Mouse (Mus musculus) spleen, adult 2 months (tissue): Measurements from ENCODE around the gene Ctsf. TPM values are rescaled to one million over a fixed set of nuclear protein-coding genes. Genes with fewer than 3 reads are reported as not detected.

Source experiments
- DNase-seq, 2 experiments: peaks; one replicate each; pipeline versions ENCODE4 v3.0.0 to v3.0.0-alpha.2; 2012 to 2021; ENCODE audit warnings: low spot score in 2 of 2, low read depth in 1 of 2
- H3K27ac ChIP-seq: fragments of 200-500 bp; 2 replicates; pipeline ENCODE4 v1.5.1; 2012; ENCODE audit warnings: low read length, inconsistent platforms; ENCODE audit not compliant: insufficient read depth
- H3K27me3 ChIP-seq: fragments of 200-500 bp; 2 replicates; pipeline ENCODE4 v1.6.1; 2012; ENCODE audit warnings: mild to moderate bottlenecking, moderate library complexity, low read length, inconsistent platforms; ENCODE audit not compliant: control insufficient read depth, insufficient read depth
- H3K36me3 ChIP-seq: fragments of 200-500 bp; 2 replicates; pipeline ENCODE4 v1.6.1; 2012; ENCODE audit warnings: mild to moderate bottlenecking, low read length, inconsistent platforms; ENCODE audit not compliant: control insufficient read depth, insufficient read depth
- H3K4me1 ChIP-seq: fragments of 200-500 bp; 2 replicates; pipeline ENCODE4 v1.6.1; 2011; ENCODE audit warnings: inconsistent platforms; ENCODE audit not compliant: control insufficient read depth, insufficient read depth, insufficient read length
- H3K4me3 ChIP-seq: fragments of 200-500 bp; 2 replicates; pipeline ENCODE4 v1.5.1; 2011; ENCODE audit warnings: mild to moderate bottlenecking, inconsistent platforms; ENCODE audit not compliant: insufficient read depth, insufficient read length; ENCODE audit errors: extremely low read depth
- CTCF ChIP-seq: fragments of 200-500 bp; IDR thresholded peaks from 2 replicates; pipeline ENCODE4 v1.5.1; 2011; ENCODE audit warnings: mild to moderate bottlenecking, inconsistent platforms; ENCODE audit not compliant: insufficient read depth, insufficient read length, insufficient replicate concordance; ENCODE audit errors: extremely low read depth
- POLR2A ChIP-seq: fragments of 200-500 bp; IDR thresholded peaks from 2 replicates; pipeline ENCODE4 v1.6.1; 2011; ENCODE audit warnings: low read depth, low read length, inconsistent platforms
- WGBS: fragments of 180-500 bp; shearing (Covaris S2); methylation state at CpG from one replicate; pipeline ENCODE4 v1.1.7; 2018; 5-methylcytosine and 5-hydroxymethylcytosine counted together
- polyA plus RNA-seq: library from polyadenylated mRNA; depleted of rRNA; stranded (reverse); fragments of >200 nt; gene quantifications from 2 replicates; pipeline ENCODE4 v1.2.3, GENCODE M21; 2012

Gene Ctsf
- polyA plus RNA-seq, 1 experiment: 31.3 TPM

GRCm38 (mm10) chr19:4836096-4836495 lies 18.8 kb upstream of the Ctsf start:
- no peak overlapping the region for H3K4me3 ChIP-seq
- 88% methylated on average over 2 of the region's 2 CpGs for WGBS
- H3K36me3 ChIP-seq: no peaks in the 10 kb centered on the region
- peaks cover 3% of the 10 kb centered on the region; the same call in 1 of the 2 replicates for H3K4me1 ChIP-seq
- no peak for DNase-seq
- no peak overlapping the region for H3K27ac ChIP-seq
- H3K27me3 ChIP-seq: no peaks in the 10 kb centered on the region
- no peak for TF ChIP-seq CTCF
- no peak for TF ChIP-seq POLR2A

DNA sequence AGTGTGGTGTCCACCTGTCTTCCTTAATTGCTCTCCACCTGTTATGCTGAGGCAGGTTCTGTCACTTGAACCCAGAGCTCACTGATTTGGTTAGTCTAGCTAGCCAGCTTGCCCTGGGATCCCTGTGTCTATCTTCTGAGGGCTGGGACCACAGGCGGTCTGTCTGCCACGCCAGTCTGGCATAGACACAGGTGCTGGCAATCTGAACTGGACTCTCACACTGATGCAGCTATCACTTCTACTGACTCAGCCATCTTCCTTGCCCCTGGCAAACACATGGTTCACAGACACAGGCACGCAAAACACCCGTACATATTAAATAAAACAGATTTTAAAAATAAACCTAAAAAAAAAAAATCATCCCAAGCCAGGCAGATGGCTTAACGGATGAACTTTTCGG lies 17.9 kb upstream of the Ctsf start:
- Histone ChIP-seq H3K4me1 (peaks cover 3% of the 10 kb centered on the region; the same call in 1 of the 2 replicates), H3K27ac (no peak overlapping the region), H3K36me3 (no peaks in the 10 kb centered on the region), H3K4me3 (no peak overlapping the region), H3K27me3 (no peaks in the 10 kb centered on the region)
- no peak for DNase-seq
- 95% methylated on average over 6 of the region's 6 CpGs for WGBS
- no peak for TF ChIP-seq CTCF
- no peak for TF ChIP-seq POLR2A

GRCm38 (mm10) chr19:4838526-4839140 lies 16.3 kb upstream of the Ctsf start:
- no peaks in the 10 kb centered on the region for H3K36me3 ChIP-seq
- H3K4me1 ChIP-seq: peaks cover 3% of the 10 kb centered on the region; the same call in 1 of the 2 replicates
- H3K27me3 ChIP-seq: no peaks in the 10 kb centered on the region
- 30% methylated on average over 10 of the region's 10 CpGs for WGBS
- no peak for DNase-seq
- peak overlapping the region; percentile 68 for H3K4me3 ChIP-seq
- TF ChIP-seq POLR2A (no peak), CTCF (no peak)
- no peak overlapping the region for H3K27ac ChIP-seq

DNA sequence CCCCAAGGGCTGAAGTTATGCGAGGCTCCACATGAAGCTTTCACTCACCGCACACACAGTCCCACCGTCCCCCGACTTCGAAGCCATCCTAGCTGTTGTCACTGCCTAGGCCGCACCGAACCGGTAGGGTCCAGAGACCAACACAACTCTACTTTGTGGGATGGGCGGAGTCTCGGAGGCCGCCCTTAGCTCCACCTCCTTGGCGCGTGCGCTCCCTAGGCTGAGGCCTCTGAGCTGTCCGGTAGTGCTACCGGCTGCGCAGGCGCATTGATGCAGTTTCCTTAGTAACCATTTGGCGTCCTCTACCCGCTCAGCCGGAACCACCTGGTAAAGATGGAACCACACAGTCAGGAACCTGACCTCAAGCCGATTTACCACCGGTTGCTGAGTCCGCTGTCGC lies 15.8 kb upstream of the Ctsf start, which contains the start of the genes Ccs and Ccdc87:
Gene Ccs (minus strand): TSS at position 184 of the 400 bp plus-strand sequence.
Gene Ccdc87 (plus strand): TSS at position 218 of the 400 bp plus-strand sequence.
- Histone ChIP-seq H3K4me1 (peaks cover 3% of the 10 kb centered on the region; the same call in 1 of the 2 replicates), H3K27ac (no peak within 1 kb of the TSS), H3K27me3 (no peaks in the 10 kb centered on the region), H3K36me3 (no peaks in the 10 kb centered on the region), H3K4me3 (peak within 1 kb of the TSS; percentile 68)
- 1% methylated on average over 25 of the region's 25 CpGs for WGBS
- TF ChIP-seq POLR2A: peak; percentile 26; the same call in 1 of the 2 replicates
- no peak for TF ChIP-seq CTCF
- DNase-seq: peak; percentile 84 to 92

- 83% methylated on average over 9 of the region's 9 CpGs for WGBS
- no peaks in the 10 kb centered on the region for H3K36me3 ChIP-seq
- no peak overlapping the region for H3K27ac ChIP-seq
- no peak overlapping the region for H3K4me3 ChIP-seq
- no peak for TF ChIP-seq POLR2A
- TF ChIP-seq CTCF: no peak
- no peak for DNase-seq
- H3K4me1 ChIP-seq: peaks cover 3% of the 10 kb centered on the region; the same call in 1 of the 2 replicates
- no peaks in the 10 kb centered on the region for H3K27me3 ChIP-seq
Measured at GRCm38 (mm10) chr19:4840848-4841247, 14.1 kb upstream of the Ctsf start.

DNA sequence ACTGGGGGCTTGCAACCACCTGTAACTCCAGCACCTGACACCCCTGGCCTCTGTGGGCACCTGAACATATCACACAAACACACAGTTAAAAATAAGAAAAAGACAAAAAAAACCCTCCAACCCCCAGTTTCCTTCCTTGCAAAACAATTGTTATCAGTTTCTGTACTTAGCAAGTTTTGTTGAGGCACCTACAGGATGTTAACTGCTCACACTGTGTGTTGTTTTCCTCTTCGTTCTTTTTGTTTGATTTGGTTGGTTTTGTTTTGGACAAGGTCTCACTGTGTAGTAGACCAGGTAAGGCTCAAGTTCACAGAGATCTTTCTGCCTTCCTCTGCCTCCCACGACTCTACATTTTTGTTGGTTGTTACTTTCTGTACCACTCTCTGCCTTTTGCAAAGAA lies 12.3 kb upstream of the Ctsf start:
- H3K36me3 ChIP-seq: no peaks in the 10 kb centered on the region
- DNase-seq: no peak
- 42% methylated on average over 2 of the region's 2 CpGs for WGBS
- no peaks in the 10 kb centered on the region for H3K27me3 ChIP-seq
- no peak overlapping the region for H3K4me3 ChIP-seq
- peak overlapping the region; percentile 61; the same call in 1 of the 2 replicates for H3K27ac ChIP-seq
- TF ChIP-seq POLR2A (no peak), CTCF (no peak)
- H3K4me1 ChIP-seq: peaks cover 3% of the 10 kb centered on the region; the same call in 1 of the 2 replicates

GRCm38 (mm10) chr19:4845846-4846245 lies 9.1 kb upstream of the Ctsf start:
- no peaks in the 10 kb centered on the region for H3K27me3 ChIP-seq
- DNase-seq: no peak
- H3K36me3 ChIP-seq: no peaks in the 10 kb centered on the region
- H3K27ac ChIP-seq: no peak overlapping the region
- WGBS: 65% methylated on average over 2 of the region's 2 CpGs
- no peak overlapping the region for H3K4me3 ChIP-seq
- TF ChIP-seq CTCF (no peak), POLR2A (no peak)
- H3K4me1 ChIP-seq: no peaks in the 10 kb centered on the region
